Mouse (Mus musculus): ENCODE measurements around the gene Aars2. TPM values are rescaled to one million over a fixed set of nuclear protein-coding genes. Genes with fewer than 3 reads are reported as not detected.

Aars2 gene
- total RNA-seq, 2 experiments from 2014 or later, result 5.5 to 8.3 TPM

GRCm38 (mm10) chr17:45498397-45498796, 8.2 kb upstream of the Aars2 start:
- no peak for ATAC-seq (replicated peaks; ENCODE audit: poor library complexity, severe bottlenecking)

- no peak for ATAC-seq (replicated peaks; ENCODE audit: poor library complexity, severe bottlenecking)
Observed at GRCm38 (mm10) chr17:45499516-45499915, 7.1 kb upstream of the Aars2 start.

GRCm38 (mm10) chr17:45500981-45501380, 5.7 kb upstream of the Aars2 start:
- no peak for ATAC-seq (replicated peaks; ENCODE audit: poor library complexity, severe bottlenecking)

- ATAC-seq (replicated peaks; ENCODE audit: poor library complexity, severe bottlenecking), result no peak
Observed at GRCm38 (mm10) chr17:45502324-45502723, 4.3 kb upstream of the Aars2 start.

GRCm38 (mm10) chr17:45503301-45503973, 3.2 kb upstream of the Aars2 start:
- ATAC-seq (replicated peaks; ENCODE audit: poor library complexity, severe bottlenecking), result peak; percentile 47

- no peak for ATAC-seq (replicated peaks; ENCODE audit: poor library complexity, severe bottlenecking)
Observed at GRCm38 (mm10) chr17:45505941-45506465, 638 bp upstream of the Aars2 start.

GRCm38 (mm10) chr17:45510871-45511270, 4.2 kb downstream of the Aars2 start:
- ATAC-seq (replicated peaks; ENCODE audit: poor library complexity, severe bottlenecking), result no peak

GRCm38 (mm10) chr17:45511757-45512156, 5.1 kb downstream of the Aars2 start:
- no peak for ATAC-seq (replicated peaks; ENCODE audit: poor library complexity, severe bottlenecking)

- ATAC-seq (replicated peaks; ENCODE audit: poor library complexity, severe bottlenecking), result no peak
Observed at GRCm38 (mm10) chr17:45515204-45515726, 8.6 kb downstream of the Aars2 start.

GRCm38 (mm10) chr17:45515806-45516205, 9.2 kb downstream of the Aars2 start:
- ATAC-seq (replicated peaks; ENCODE audit: poor library complexity, severe bottlenecking), result no peak

- ATAC-seq (replicated peaks; ENCODE audit: poor library complexity, severe bottlenecking), result peak; percentile 75
Observed at GRCm38 (mm10) chr17:45516488-45516887, 9.8 kb downstream of the Aars2 start.

GRCm38 (mm10) chr17:45517135-45517534, 10.5 kb downstream of the Aars2 start:
- no peak for ATAC-seq (replicated peaks; ENCODE audit: poor library complexity, severe bottlenecking)

- peak; percentile 74 for ATAC-seq (replicated peaks; ENCODE audit: poor library complexity, severe bottlenecking)
Observed at GRCm38 (mm10) chr17:45517549-45518215, 11.0 kb downstream of the Aars2 start.

- no peak for ATAC-seq (replicated peaks; ENCODE audit: poor library complexity, severe bottlenecking)
Observed at GRCm38 (mm10) chr17:45518766-45519475, 12.3 kb downstream of the Aars2 start.

GRCm38 (mm10) chr17:45520136-45520535, 13.5 kb downstream of the Aars2 start:
- ATAC-seq (replicated peaks; ENCODE audit: poor library complexity, severe bottlenecking), result no peak

GRCm38 (mm10) chr17:45523263-45523662, 16.6 kb downstream of the Aars2 start, which contains the start of gene Tcte1:
Gene Tcte1, plus strand, starts transcription at chr17:45523434.
- no peak; the same call in 1 of the 2 replicates for ATAC-seq (replicated peaks; ENCODE audit: poor library complexity, severe bottlenecking)

GRCm38 (mm10) chr17:45524961-45525360, 18.3 kb downstream of the Aars2 start:
- ATAC-seq (replicated peaks; ENCODE audit: poor library complexity, severe bottlenecking), result no peak

- no peak for ATAC-seq (replicated peaks; ENCODE audit: poor library complexity, severe bottlenecking)
Observed at GRCm38 (mm10) chr17:45526571-45526970, 19.9 kb downstream of the Aars2 start.

- no peak for ATAC-seq (replicated peaks; ENCODE audit: poor library complexity, severe bottlenecking)
Observed at GRCm38 (mm10) chr17:45530346-45530782, 23.7 kb downstream of the Aars2 start.

GRCm38 (mm10) chr17:45532896-45533295, 26.3 kb downstream of the Aars2 start:
- ATAC-seq (replicated peaks; ENCODE audit: poor library complexity, severe bottlenecking), result no peak

GRCm38 (mm10) chr17:45536264-45536663, 29.6 kb downstream of the Aars2 start:
- ATAC-seq (replicated peaks; ENCODE audit: poor library complexity, severe bottlenecking), result peak; percentile 62
